Mouse (Mus musculus): Measurements from ENCODE around the gene Pdlim1. TPM values are rescaled to one million over a fixed set of nuclear protein-coding genes. Genes with fewer than 3 reads are reported as not detected.
A peak's percentile ranks its signal among the peaks of the same experiment; 100 is the strongest.

Pdlim1 gene
- total RNA-seq, 2 experiments from 2014 or later = 36.9 to 83.4 TPM

DNA sequence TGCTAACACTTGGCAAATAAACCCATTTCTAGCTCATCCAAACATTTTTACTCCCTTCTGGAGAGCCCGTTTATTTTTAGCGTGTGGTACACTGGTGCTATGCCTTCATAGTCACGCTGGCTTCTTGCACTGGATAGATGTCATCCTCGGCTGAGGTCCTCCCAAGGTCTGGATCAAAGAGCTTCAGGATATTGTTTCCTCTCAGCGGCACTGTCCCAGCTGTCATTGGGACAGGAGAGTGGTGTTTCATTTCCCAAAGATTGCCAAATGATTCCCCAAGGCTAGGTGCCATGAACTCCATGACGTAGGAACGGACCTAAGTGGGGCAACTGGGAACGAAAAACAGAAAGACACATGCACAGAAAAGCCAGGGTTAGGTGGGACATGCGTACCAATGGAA lies 16.8 kb upstream of the Pdlim1 start:
- no peak for ATAC-seq (replicated peaks; ENCODE audit: poor library complexity)

DNA sequence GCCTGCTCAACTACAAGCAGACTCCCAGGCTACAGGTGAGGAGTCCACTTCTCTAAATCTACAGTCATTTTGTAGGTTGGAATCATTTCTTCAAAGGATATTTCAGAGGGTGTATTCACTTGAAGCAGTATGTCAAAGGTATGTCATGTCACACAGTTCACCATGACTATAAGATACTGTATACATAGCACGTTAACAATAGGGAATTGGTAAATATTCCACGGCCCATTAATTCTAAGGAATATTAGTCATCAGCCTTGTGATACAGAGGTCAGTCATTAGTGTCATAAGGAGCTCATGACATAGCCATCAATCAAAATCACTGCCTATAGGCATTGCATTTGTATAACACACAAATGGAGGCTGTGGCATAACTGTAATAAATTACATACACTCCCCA lies 13.1 kb upstream of the Pdlim1 start:
- no peak for ATAC-seq (replicated peaks; ENCODE audit: poor library complexity)

DNA sequence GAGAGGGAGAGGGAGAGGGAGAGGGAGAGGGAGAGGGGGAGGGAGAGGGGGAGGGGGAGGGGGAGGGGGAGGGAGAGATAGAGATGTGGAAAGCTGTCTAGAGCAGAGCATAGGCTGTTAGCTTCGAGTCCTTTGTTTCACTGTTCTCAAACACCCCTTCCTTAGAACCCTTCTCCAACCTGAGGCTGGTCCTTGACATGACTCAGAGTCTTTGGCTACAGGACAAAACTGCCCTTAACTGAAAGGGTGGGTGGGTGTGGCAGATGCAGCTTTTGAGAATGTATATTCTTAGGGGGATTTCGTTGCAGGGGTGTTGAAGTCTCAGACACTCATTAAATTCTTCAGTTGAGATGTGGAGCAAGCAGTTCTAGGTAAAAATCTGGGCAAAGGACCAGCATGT lies 11.8 kb upstream of the Pdlim1 start:
- no peak for ATAC-seq (replicated peaks; ENCODE audit: poor library complexity)

DNA sequence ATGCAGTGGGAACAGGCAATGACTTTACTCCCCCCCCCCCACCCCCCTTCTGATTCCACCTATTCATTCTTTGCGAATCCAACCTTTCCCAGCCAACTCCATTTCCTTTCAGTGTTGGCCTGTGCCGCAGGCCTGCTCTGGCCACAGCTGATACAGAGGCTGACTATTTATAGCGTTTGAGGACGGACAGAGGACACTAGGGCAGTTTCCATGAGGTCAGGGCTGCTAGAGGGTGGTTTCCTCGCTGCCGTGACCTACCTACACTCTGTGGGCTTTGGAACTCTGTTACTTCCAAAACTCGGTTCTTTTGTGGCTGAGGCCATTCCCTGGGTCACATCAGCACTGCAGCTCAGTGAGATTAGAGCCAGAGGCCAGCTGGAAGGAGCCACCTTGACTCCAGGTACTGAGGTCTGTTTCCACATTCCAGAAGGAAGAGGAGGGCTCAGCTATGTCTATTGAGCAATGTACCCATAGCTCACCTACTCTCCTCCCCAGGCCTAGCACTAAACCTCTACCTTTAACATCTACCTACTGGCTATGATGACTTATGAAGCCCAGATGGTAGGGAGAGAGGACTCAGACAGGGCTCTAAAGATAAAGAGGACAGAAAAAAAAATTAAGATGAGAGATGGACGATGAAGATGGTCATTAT lies 6.9 kb upstream of the Pdlim1 start:
- no peak for ATAC-seq (replicated peaks; ENCODE audit: poor library complexity)

DNA sequence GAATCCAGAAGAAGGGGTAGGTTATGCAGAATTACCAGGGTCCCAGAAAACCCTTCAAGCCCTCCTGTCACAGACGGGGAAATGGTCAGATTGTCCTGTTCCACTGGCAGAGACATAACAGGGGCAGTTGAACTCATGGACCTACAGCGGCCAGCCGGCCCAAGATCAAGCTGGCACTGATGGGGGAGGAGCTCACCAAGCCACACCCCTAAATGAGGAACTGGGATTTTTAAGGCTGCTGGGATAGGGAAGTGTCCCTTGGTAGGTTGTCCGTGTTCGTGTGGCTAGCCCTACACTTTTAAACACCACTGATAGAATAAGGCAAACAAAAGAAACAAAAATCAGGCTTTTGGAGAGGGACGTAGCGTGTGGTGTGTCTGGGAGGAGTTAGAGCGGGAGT lies 5.9 kb upstream of the Pdlim1 start:
- ATAC-seq (replicated peaks; ENCODE audit: poor library complexity) = peak; percentile 64

DNA sequence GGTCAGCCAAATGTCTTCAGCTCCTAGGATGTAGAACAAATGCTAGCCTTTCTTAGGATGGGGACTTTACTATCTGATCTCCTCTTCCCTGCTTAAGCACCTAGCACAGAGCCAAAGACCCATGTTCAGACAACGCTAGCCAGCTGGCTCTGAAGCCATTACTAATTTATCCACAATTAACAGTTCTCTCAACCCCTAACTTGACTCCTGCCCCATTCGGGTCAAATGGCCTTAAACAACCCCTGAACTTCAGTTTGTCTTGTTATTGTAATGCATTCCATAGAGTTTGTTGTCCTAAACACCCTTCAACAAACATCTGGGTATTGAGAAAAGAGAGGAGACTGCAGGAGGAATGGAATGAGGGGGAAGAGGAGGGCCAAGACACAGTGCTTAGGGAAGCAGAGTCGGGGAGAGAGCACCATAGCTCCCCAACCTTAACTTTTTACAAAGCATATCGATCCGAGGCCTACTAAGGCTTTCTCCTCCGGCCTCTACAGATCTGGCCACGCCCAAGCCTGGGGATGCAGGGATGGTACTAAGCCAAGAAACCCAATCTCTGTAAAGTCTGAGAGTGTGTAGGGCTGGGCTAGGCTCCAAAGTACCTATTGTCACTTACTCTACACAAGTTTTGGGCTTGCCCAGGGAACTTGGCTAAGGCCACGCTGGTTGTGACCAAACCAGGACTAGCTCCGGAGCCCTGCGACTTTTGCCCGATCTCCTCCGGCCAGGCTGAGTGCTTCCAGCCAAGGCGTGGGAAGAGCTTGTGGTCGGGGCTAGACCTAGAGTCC lies 4.0 kb upstream of the Pdlim1 start:
- ATAC-seq (replicated peaks; ENCODE audit: poor library complexity) = no peak

DNA sequence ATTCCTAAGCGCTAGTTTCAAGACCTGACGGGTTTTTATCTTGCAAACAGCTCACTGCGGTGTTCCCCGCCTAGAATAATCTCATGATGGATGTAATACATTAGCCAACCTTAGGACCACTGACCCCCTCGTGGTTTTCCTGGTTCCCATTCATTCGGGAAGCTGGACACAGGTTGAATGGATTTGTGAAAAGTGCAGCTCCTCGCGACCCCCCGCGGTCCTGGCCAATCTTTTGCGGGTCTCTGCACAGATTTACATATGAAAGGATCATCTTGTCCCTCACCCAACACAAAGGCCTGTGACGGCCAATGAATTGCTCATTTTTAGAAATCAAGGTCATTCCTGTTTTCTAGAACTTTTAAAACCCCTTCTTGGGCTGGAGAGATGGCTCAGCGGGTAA lies 1.0 kb upstream of the Pdlim1 start:
- ATAC-seq (replicated peaks; ENCODE audit: poor library complexity) = no peak

DNA sequence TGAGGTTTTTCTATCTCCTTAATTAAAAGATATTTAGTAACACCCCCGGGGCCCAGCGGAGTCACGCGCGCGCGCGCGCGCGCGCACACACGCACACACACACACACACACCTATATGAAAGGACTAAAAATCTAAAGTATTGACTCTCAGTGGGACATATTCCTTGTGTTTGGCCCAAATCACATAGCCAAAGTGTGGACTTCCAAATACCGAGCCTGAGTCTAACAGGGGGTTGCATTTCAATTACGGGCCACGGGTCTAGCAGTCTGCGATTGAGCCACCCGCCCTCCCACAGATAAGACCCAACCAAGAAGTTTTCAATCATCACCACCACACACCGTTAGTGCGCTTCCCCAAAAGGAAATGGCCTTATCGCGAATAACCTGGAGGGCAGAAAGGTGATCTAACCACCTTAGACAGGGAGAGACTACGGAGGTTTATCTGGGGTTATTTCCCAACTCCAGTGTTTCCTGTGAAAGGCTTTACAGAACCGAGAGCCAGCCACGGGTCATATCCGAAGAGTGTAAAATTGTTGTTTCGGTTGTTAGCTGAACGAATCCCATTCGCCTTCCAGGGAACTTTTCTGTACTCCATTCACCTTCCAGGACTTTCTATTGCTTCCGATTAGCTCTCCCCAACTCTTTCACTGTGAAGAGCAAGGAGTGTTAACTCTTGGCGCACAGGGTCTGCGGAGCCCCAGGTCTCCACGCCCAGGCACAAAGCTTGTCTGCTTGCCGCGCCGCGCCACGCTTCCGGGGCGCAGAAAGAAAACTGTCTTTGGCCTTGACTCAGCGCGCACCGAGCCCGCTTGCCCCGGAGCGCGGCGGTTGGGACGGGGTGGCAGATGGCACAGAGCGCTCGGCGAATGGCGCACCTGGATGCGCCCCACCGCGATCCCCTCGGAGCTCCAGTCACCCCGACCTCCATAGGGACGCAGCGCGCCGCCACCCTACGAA lies 1.0 kb downstream of the Pdlim1 start:
- peak; percentile 30 for ATAC-seq (replicated peaks; ENCODE audit: poor library complexity)

DNA sequence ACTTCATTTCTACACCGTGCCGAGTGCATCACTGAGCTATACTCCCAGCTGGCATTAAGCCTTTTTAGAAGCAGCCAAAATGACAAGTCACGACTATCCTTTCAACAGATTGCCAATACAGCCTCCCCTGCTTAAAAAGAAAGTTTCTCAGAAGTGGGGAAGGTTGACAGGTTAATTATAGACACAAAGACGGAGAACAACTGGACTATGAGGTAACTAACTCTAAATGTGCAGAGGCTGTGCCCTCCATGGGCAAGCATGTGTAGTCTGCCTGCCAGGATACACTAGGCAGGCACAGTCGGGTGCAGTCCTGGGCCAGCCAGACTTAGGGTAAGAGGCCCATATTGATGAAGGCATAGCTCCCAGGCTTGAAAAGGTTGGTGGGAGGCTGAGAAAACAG lies 2.1 kb downstream of the Pdlim1 start:
- no peak for ATAC-seq (replicated peaks; ENCODE audit: poor library complexity)

DNA sequence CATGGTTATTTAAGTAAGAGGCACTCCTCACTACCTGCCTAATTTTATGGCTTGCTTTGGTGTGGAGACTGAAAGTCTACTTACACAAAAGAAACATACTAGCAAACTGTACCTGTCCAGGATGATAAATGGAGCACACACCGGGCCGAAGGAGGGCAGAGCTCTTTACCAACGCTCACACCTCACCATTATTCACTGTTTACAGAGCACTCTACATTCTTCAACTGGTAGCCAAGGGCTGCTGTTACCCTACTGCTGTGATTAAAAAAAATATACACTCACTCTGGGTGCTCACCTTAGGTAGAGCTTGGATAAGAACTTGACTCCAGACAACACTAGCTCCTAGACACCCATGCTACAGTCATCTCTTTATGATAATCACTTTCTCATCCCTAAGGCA lies 3.1 kb downstream of the Pdlim1 start:
- ATAC-seq (replicated peaks; ENCODE audit: poor library complexity) = no peak

DNA sequence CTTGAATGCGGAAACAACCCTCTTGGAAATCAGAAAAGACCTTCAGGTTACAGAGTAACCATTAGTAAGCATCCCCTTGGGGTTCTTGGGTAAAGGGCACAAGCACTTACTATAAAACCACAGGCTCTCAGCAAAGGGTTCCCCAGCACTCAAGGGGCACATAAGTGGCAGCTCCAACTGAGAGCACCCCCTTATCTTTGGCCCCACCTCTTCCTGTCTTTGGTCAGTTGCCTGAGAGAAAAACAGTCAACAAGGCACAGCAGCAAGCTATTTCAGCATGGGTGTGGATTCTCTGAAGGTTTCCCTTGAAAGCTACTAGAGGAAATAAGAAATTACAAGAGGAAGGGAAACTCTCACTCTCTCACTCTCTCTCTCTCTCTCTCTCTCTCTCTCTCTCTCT lies 4.3 kb downstream of the Pdlim1 start:
- ATAC-seq (replicated peaks; ENCODE audit: poor library complexity) = peak; percentile 70

DNA sequence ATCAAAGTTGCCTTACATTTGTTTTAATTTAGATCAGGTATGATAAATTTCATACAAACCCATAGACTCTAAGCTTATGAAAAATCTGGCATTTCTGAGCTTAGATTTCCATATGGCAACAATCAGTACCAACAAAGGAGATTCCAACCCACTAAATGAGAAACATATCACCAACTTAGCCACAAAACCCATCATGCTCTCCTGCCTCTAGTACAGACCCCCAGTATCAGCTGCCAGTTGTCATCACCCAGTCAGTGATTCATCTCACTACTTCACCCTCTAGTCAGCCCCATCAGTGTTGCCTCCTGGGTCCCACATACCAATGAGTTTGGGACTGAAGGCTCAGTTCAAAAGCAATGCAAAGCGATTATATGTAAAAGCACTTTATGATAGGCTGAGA lies 12.2 kb downstream of the Pdlim1 start:
- no peak for ATAC-seq (replicated peaks; ENCODE audit: poor library complexity)

DNA sequence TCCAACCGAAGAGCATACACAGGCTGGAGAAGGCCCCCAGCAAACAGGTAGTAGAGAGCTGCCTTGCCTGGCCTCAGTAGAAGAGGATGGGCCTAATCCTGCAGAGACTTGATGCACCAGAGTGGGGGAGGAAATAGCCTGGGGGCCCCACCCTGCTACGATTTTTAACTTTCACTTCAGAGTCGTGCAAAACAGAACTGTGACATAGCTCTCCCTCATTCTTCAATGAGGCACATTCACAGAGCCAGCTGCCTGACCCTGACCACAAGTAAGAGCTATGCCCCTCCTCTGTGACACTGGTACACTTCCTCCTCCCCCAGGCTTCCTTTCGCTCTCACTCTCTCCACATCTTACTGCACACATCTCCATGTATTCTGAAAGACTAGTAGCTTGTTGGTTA lies 14.2 kb downstream of the Pdlim1 start:
- ATAC-seq (replicated peaks; ENCODE audit: poor library complexity) = peak; percentile 93

DNA sequence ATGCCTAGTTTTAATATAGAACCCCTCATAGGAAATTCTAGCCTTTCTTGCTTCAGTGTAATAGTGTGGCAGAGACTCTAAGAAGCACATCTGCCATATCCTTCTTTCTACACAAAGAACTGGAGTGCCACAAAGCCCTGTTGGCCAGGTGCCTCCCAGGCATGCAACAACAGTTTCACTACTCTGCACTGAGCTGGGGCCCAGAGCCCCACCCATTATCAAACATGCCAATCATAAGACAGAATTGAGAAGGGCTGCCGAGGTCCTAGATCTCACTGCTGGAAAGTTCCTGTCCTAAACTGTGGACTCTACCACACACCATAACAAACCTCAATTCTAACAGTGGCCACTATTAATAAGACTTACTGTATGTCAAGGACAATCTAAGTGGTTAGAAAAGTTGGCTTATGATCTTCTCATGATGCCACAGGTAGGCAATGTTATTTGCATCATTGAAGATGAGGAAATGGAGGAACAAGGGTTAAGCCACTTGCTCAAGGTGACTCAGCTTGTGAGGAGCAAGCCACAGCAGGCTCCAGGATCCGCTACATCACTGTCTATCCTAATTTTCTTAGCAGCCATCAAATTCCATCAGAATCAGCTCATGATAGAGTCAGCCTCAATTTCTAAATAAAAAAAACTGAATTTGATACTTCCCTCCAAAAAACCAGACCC lies 15.1 kb downstream of the Pdlim1 start:
- ATAC-seq (replicated peaks; ENCODE audit: poor library complexity) = peak; percentile 17; the same call in 1 of the 2 replicates

DNA sequence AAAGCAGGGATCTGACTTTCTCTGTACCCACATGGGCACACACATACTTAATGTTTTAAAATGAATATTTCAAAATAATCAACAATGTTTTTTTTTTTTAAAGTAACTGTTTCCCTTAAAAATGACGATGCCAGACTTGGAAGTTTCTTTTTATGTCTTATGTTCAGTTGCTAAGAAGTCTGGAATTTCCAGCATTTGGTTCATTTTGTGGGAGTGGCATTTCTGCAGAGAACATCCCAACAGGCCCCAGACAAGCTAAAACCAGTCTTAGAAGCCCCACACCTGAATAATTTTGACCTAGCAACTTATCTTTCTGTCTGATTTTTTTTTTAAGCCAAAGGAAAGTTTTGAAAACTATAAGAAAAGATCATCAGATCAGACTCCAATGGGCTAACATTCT lies 16.1 kb downstream of the Pdlim1 start:
- no peak for ATAC-seq (replicated peaks; ENCODE audit: poor library complexity)

DNA sequence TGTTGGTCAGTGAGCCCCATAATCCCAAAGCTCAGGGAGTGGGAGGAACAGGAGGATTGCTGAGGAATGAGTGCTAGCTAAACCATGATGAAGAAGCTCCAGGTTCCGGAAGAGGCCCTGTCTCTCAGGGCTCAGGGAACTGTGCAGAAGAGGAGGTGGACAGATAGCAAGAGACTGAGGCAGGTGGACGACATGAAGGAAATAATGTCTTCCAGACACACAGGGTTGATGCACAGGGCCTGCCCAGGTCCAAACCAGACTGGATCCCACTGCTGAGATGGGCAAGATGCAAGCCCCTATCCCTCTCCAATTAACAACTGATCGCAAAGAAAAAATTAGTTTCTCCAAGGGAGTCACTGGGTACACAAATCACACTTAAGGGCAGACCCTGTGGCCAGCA lies 16.9 kb downstream of the Pdlim1 start:
- ATAC-seq (replicated peaks; ENCODE audit: poor library complexity) = no peak

DNA sequence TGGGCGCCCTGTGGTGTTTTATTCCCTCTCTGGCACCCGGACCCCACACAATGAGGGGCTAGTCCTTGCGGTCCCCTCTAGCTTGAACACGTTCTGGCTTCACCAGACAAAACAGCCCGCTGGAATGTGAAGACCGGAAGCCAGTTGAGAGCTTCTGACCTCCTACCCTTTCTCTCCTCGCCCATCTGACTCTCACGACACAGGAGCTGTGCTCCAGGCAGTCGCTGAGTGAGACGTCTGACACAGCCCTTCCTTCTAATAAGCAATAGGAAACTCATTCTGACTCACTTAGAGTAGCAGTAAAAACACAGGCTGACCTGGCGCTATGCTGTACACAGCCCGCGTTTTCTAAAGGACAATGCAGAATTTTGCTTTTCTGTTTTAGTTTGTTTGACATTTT lies 17.9 kb downstream of the Pdlim1 start:
- ATAC-seq (replicated peaks; ENCODE audit: poor library complexity) = no peak

DNA sequence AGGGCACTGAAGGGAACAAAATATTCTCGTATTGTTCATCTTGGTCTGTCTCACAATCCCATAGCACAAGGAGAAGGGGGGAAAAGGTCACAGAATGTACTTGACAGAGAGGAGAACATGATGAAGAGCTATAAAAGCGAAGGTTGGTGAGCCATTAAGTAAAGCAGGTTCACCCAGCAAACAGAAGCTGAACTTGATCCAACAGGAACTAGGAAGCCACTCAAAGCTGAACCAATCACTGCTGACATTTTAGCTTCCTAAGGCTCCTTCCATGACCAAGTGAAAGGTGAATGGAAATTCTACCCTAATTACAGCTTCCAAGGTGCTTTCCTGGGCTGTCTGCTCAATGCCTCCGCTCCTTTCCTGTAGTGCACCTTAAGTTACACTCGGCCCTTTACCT lies 20.5 kb downstream of the Pdlim1 start:
- ATAC-seq (replicated peaks; ENCODE audit: poor library complexity) = no peak

DNA sequence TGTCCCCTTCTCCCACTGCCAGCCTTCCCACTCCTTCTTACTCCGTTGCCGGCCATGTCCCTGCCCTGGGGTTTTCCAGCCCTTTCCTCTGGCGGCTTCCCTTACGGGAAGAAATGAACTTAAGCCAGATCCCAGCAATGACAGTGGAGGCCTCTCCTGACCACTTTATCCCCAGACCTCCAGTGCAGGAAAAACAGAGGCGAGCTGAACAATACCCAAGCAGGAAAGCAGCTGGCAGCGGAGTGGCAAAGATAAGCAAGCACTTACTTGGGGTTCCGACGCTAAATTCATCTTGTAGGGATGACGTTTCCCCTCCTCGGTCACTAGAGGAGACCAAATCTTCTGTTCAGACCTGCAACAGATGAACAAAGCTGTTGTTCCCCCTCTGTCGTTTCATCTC lies 22.3 kb downstream of the Pdlim1 start:
- ATAC-seq (replicated peaks; ENCODE audit: poor library complexity) = no peak

DNA sequence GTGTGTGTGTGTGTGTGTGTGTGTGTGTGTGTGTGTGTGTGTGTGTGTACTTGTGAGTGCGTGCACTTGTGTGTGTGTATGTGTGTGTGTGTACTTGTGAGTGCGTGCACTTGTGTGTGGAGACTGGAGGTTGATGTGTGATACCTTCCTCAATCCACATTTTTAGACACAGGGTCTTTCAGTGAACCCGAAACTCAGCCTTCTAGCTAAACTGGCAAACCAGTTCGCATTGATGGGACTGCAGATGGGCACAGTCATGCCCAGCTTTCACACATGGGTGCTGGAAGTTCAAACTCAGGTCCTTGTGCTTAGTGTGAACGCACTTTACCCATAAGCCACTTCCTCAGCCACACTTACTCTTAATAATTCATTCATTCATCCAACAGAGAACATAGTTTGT lies 23.2 kb downstream of the Pdlim1 start:
- ATAC-seq (replicated peaks; ENCODE audit: poor library complexity) = no peak

DNA sequence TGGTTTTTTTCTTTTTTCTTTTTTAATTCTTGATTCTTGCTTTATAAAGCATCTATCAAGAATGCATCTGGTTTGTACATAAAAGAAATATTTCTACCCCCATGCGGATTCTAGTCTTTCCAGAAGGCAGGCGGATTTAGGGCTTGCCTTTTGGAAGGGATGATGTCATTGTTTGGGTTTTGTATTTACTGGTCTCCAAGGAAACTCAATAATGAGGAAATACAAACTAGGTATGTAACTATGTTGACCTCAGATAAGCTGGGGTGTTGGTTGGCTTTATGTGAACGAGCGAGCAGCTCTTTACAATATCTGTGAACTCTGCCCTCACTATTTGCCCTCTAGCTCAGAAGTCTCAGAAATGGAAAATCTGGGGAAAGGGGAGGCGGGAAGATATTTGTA lies 24.4 kb downstream of the Pdlim1 start:
- peak; percentile 37; the same call in 1 of the 2 replicates for ATAC-seq (replicated peaks; ENCODE audit: poor library complexity)

All from megakaryocyte progenitor cell, adult 5-6 weeks (primary cell).